ENCODE assay signal across 31 mouse cellular contexts in genomic region chr2:127324456-127324855, GRCm38 (mm10). TPM values are rescaled to one million over a fixed set of nuclear protein-coding genes. Genes with fewer than 3 reads are reported as not detected.
DNase-seq lines count a peak whose midpoint lies in the region; ATAC-seq and TF ChIP-seq lines count a peak whose summit lies in the region.
"Had no signal": no experiment of that assay in that cellular context is flagged by ENCODE, and none has a peak within 500 bp of the region (broad histone marks: within the 10 kb centered on the region; RNA-seq: fewer than 3 reads in every experiment).

No protein-coding gene starts in this region.

- DNase-seq in liver, embryonic 11.5 days (ENCODE audit: low spot score) = peak; percentile 30
- no peak for DNase-seq in liver, postnatal 0 days
- peak; percentile 39 for DNase-seq in thymus, postnatal 14 days
- DNase-seq in thymus, postnatal 36 days = no peak
- peak; percentile 12 for DNase-seq in brain, adult 2 months (ENCODE audit: low read depth, low spot score)
- peak; percentile 44 to 63 for DNase-seq in natural killer cell, adult 2 months (ENCODE audit: low spot score in 2 of 2)
- DNase-seq in heart, adult 11 months = no peak
- no peak for DNase-seq in heart, adult 8-10 months (ENCODE audit: low spot score)
- DNase-seq: adrenal gland, adult 8-10 months; adrenal gland, postnatal 36 days; cerebellum, adult 11 months; cerebellum, adult 8-10 months; cerebellum, postnatal 14 days; embryo, embryonic 11 days; gastrocnemius, postnatal 25 days; heart, postnatal 14 days had no signal

- no peak for ATAC-seq in liver, embryonic 11.5 days (replicated peaks; ENCODE audit: low FRiP score)
- no peak for ATAC-seq in liver, postnatal 0 days
- ATAC-seq: forebrain, embryonic 14.5 days; intestine, embryonic 16.5 days had no signal

- no peak overlapping the region for H3K27ac ChIP-seq in liver, embryonic 11.5 days (ENCODE audit: low read depth, low read length)
- H3K27ac ChIP-seq in liver, postnatal 0 days (ENCODE audit: low read depth) = no peak overlapping the region
- H3K27ac ChIP-seq: embryonic facial prominence, embryonic 15.5 days; forebrain, embryonic 10.5 days; heart, embryonic 15.5 days; hindbrain, embryonic 13.5 days; hindbrain, postnatal 0 days had no signal

- H3K4me2 ChIP-seq in liver, embryonic 11.5 days = no peak overlapping the region
- H3K4me2 ChIP-seq in liver, postnatal 0 days (ENCODE audit: low read depth, low read length) = no peak overlapping the region
- H3K4me2 ChIP-seq: embryonic facial prominence, embryonic 15.5 days; heart, embryonic 11.5 days; heart, embryonic 15.5 days; hindbrain, embryonic 13.5 days had no signal

- H3K36me3 ChIP-seq in liver, embryonic 11.5 days (ENCODE audit: control insufficient read depth, insufficient read depth, low read length) = no peaks in the 10 kb centered on the region
- H3K36me3 ChIP-seq in liver, postnatal 0 days (replicated peaks; ENCODE audit: insufficient read depth, low read length) = no peaks in the 10 kb centered on the region
- H3K36me3 ChIP-seq: embryonic facial prominence, embryonic 15.5 days; forebrain, embryonic 10.5 days; G1E; heart, embryonic 15.5 days; hindbrain, embryonic 13.5 days had no signal

- no peaks in the 10 kb centered on the region for H3K27me3 ChIP-seq in liver, embryonic 11.5 days (replicated peaks; ENCODE audit: control insufficient read depth, insufficient read depth, low read length)
- no peaks in the 10 kb centered on the region for H3K27me3 ChIP-seq in liver, postnatal 0 days (ENCODE audit: insufficient read depth, low read length)
- H3K27me3 ChIP-seq: embryonic facial prominence, embryonic 15.5 days; heart, embryonic 15.5 days; hindbrain, embryonic 13.5 days had no signal

- no peak for TF ChIP-seq EP300 in liver, postnatal 0 days (IDR thresholded peaks at IDR 0.05; ENCODE audit: low read depth)

- no peak for TF ChIP-seq CTCF in liver, postnatal 0 days (IDR thresholded peaks at IDR 0.05; ENCODE audit: low read depth)

- H3K9me3 ChIP-seq in liver, embryonic 11.5 days (ENCODE audit: control insufficient read depth, low read length) = no peaks in the 10 kb centered on the region
- H3K9me3 ChIP-seq in liver, postnatal 0 days (ENCODE audit: low read length) = no peaks in the 10 kb centered on the region
- H3K9me3 ChIP-seq: embryonic facial prominence, embryonic 15.5 days; forebrain, embryonic 10.5 days; G1E; heart, embryonic 15.5 days; hindbrain, embryonic 13.5 days had no signal

- no peak overlapping the region for H3K9ac ChIP-seq in liver, embryonic 11.5 days (ENCODE audit: low read depth, low read length)
- H3K9ac ChIP-seq in liver, postnatal 0 days (replicated peaks) = no peak overlapping the region
- H3K9ac ChIP-seq: embryonic facial prominence, embryonic 15.5 days; heart, embryonic 15.5 days; hindbrain, embryonic 13.5 days had no signal

- peaks cover 13% of the 10 kb centered on the region for H3K4me1 ChIP-seq in liver, embryonic 11.5 days (replicated peaks; ENCODE audit: control insufficient read depth, insufficient read depth, low read length)
- peaks cover 19% of the 10 kb centered on the region for H3K4me1 ChIP-seq in liver, postnatal 0 days (ENCODE audit: insufficient read depth)
- H3K4me1 ChIP-seq: hindbrain, embryonic 13.5 days had no signal

- 50% methylated on average over 7 of the region's 7 CpGs for WGBS in liver, embryonic 11.5 days
- WGBS in liver, postnatal 0 days (ENCODE audit: insufficient replicate concordance) = 42% methylated on average over 7 of the region's 7 CpGs

- H3K4me3 ChIP-seq in liver, embryonic 11.5 days (ENCODE audit: low read depth, low read length) = no peak overlapping the region
- no peak overlapping the region for H3K4me3 ChIP-seq in liver, postnatal 0 days (ENCODE audit: low read depth, low read length)
- H3K4me3 ChIP-seq: embryonic facial prominence, embryonic 15.5 days; erythroblast, embryonic 14.5 days; forebrain, embryonic 10.5 days; heart, embryonic 15.5 days; hindbrain, embryonic 13.5 days had no signal

RNA-seq across cellular contexts. Expression of gene Dusp2, which starts 11.5 kb away (rescaled TPM):
- polyA plus RNA-seq in liver, embryonic 11.5 days (2014; fragmentation: Nextera tagmentation; extraction: Ambion mirVana) = 8.8 and 10.1 TPM in 2 replicates
- polyA plus RNA-seq in liver, postnatal 0 days (2015; fragmentation: Nextera tagmentation; extraction: Ambion mirVana) = 5.6 and 5.9 TPM in 2 replicates
- total RNA-seq in heart, adult 8-10 months (2022) = 1 to 10 TPM in 2 of 4 experiments, under 1 TPM in 2; 0.27 to 1.6 (median 0.69) TPM
- polyA plus RNA-seq: G1E had no signal

RNA-seq across cellular contexts. Expression of gene Astl, which starts 14.0 kb away (rescaled TPM):
- polyA plus RNA-seq in liver, embryonic 11.5 days (2014; fragmentation: Nextera tagmentation; extraction: Ambion mirVana) = not detected in 2 replicates
- polyA plus RNA-seq in liver, postnatal 0 days (2015; fragmentation: Nextera tagmentation; extraction: Ambion mirVana) = not detected in 2 replicates
- total RNA-seq in heart, adult 8-10 months (2022) = not detected
- total RNA-seq: adrenal gland, adult 8-10 months; adrenal gland, postnatal 36 days; common myeloid progenitor, adult 5-6 weeks; gastrocnemius, postnatal 25 days; heart, postnatal 14 days; hindbrain, postnatal 0 days had no signal
- polyA plus RNA-seq: brain, embryonic 14.5 days; C2C12; embryonic facial prominence, embryonic 15.5 days; erythroblast, embryonic 14.5 days; forebrain, embryonic 10.5 days; forebrain, embryonic 14.5 days; frontal cortex, adult 2 months; G1E; heart, embryonic 11.5 days; heart, embryonic 15.5 days; hindbrain, embryonic 13.5 days; hindbrain, postnatal 0 days; intestine, embryonic 16.5 days had no signal

RNA-seq across cellular contexts. Expression of gene Adra2b, which starts 38.6 kb away (rescaled TPM):
- 20.1 and 20.7 TPM in 2 replicates for polyA plus RNA-seq in liver, embryonic 11.5 days (2014; fragmentation: Nextera tagmentation; extraction: Ambion mirVana)
- 4.7 and 4.8 TPM in 2 replicates for polyA plus RNA-seq in liver, postnatal 0 days (2015; fragmentation: Nextera tagmentation; extraction: Ambion mirVana)
- total RNA-seq in heart, adult 8-10 months (2022) = under 1 TPM; 0.41 to 0.78 (median 0.70) TPM
- total RNA-seq: granulocyte monocyte progenitor cell, adult 5-6 weeks had no signal
- polyA plus RNA-seq: C2C12, G1E had no signal

RNA-seq across cellular contexts. Expression of gene Stard7, which starts 54.4 kb away (rescaled TPM):
- 88.9 and 99.6 TPM in 2 replicates for polyA plus RNA-seq in liver, embryonic 11.5 days (2014; fragmentation: Nextera tagmentation; extraction: Ambion mirVana)
- 41.7 and 44.7 TPM in 2 replicates for polyA plus RNA-seq in liver, postnatal 0 days (2015; fragmentation: Nextera tagmentation; extraction: Ambion mirVana)
- total RNA-seq in heart, adult 8-10 months (2022) = 100 to 1,000 TPM; 162 to 173 (median 169) TPM

Comparison
In these comparisons a context has a peak if more than half of its experiments do, and no peak if none do; other contexts are left out.
1. DNase-seq: peak in liver, embryonic 11.5 days (single experiment), thymus, postnatal 14 days (single experiment), brain, adult 2 months (single experiment) and natural killer cell, adult 2 months (2 of 2); none in liver, postnatal 0 days (single experiment), thymus, postnatal 36 days (0 of 2), heart, adult 11 months (single experiment) and heart, adult 8-10 months (single experiment).